Mouse (Mus musculus) MEL (cell line): ENCODE measurements around the gene Lurap1. TPM values are rescaled to one million over a fixed set of nuclear protein-coding genes. Genes with fewer than 3 reads are reported as not detected.

ENCODE experiments used
- DNase-seq: peaks from one replicate; pipeline ENCODE4 v3.0.0; 2011; ENCODE audit warnings: low read depth, low spot score
- H3K27ac ChIP-seq: 2 replicates; pipeline ENCODE4 v1.5.1; 2012; ENCODE audit warnings: low read depth, mild to moderate bottlenecking, control low read depth, low read length, moderate library complexity; ENCODE audit not compliant: control insufficient read depth
- H3K27me3 ChIP-seq, 2 experiments: fragments of 150-350 bp in 1 of 2; sonication (generic) in 1 of 2; 2 replicates each; pipeline ENCODE4 v1.6.1; 2012; ENCODE audit warnings: low read length in 2 of 2, mild to moderate bottlenecking in 2 of 2, improper control_type of control experiment in 1 of 2, moderate library complexity in 1 of 2; ENCODE audit not compliant: insufficient read depth in 2 of 2, control insufficient read depth in 1 of 2
- H3K36me3 ChIP-seq, 2 experiments: 2 replicates each; pipeline ENCODE4 v1.6.1; 2012 to 2014; ENCODE audit warnings: low read length in 2 of 2, improper control_type of control experiment in 1 of 2, inconsistent platforms in 1 of 2, mild to moderate bottlenecking in 1 of 2; ENCODE audit not compliant: insufficient read depth in 2 of 2, control insufficient read depth in 1 of 2
- H3K4me1 ChIP-seq, 2 experiments: fragments of 150-350 bp in 1 of 2; sonication (generic) in 1 of 2; 2 replicates each; pipeline ENCODE4 v1.6.1; 2012; ENCODE audit warnings: low read length in 2 of 2, improper control_type of control experiment in 1 of 2, mild to moderate bottlenecking in 1 of 2; ENCODE audit not compliant: insufficient read depth in 2 of 2, control insufficient read depth in 1 of 2
- H3K4me3 ChIP-seq, 2 experiments: fragments of 150-350 bp in 1 of 2; sonication (generic) in 1 of 2; 2 replicates each; pipeline ENCODE4 v1.5.1; 2012; ENCODE audit warnings: low read depth in 2 of 2, low read length in 2 of 2, mild to moderate bottlenecking in 2 of 2, moderate library complexity in 2 of 2, control low read depth in 1 of 2, improper control_type of control experiment in 1 of 2; ENCODE audit not compliant: control insufficient read depth in 1 of 2, insufficient read depth in 1 of 2
- H3K79me2 ChIP-seq: 2 replicates; pipeline ENCODE4 v1.6.1; 2012; ENCODE audit warnings: mild to moderate bottlenecking, low read length, moderate library complexity; ENCODE audit not compliant: control insufficient read depth, poor library complexity, insufficient read depth
- H3K9ac ChIP-seq: 2 replicates; pipeline ENCODE4 v1.6.1; 2012; ENCODE audit warnings: low read depth, mild to moderate bottlenecking, control low read depth, low read length, moderate library complexity; ENCODE audit not compliant: control insufficient read depth, poor library complexity, severe bottlenecking
- H3K9me3 ChIP-seq: fragments of 150-350 bp; sonication (generic); replicated peaks from 2 replicates; pipeline ENCODE4 v1.6.1; 2012; ENCODE audit warnings: mild to moderate bottlenecking, low read length, improper control_type of control experiment, moderate library complexity; ENCODE audit not compliant: insufficient read depth
- CHD1 ChIP-seq: IDR thresholded peaks from 2 replicates; pipeline ENCODE4 v1.6.1; 2012; ENCODE audit warnings: low read depth, mild to moderate bottlenecking, inconsistent platforms, low read length, improper control_type of control experiment
- EP300 ChIP-seq, 2 experiments: IDR thresholded peaks; 2 replicates each; pipeline ENCODE4 v1.6.1; 2011; ENCODE audit warnings: improper control_type of control experiment in 2 of 2, low read length in 2 of 2, low read depth in 1 of 2, mild to moderate bottlenecking in 1 of 2
- JUND ChIP-seq: IDR thresholded peaks from 2 replicates; pipeline ENCODE4 v1.6.1; 2011; ENCODE audit warnings: low read depth, mild to moderate bottlenecking, improper control_type of control experiment, low read length
- MAFK ChIP-seq: IDR thresholded peaks from 2 replicates; pipeline ENCODE4 v1.6.1; 2011; ENCODE audit warnings: low read depth, mild to moderate bottlenecking, low read length, improper control_type of control experiment, borderline replicate concordance
- MXI1 ChIP-seq: IDR thresholded peaks from 2 replicates; pipeline ENCODE4 v1.6.1; 2011; ENCODE audit warnings: mild to moderate bottlenecking, low read depth, low read length, improper control_type of control experiment
- NELFE ChIP-seq: IDR thresholded peaks from 2 replicates; pipeline ENCODE4 v1.6.1; 2011; ENCODE audit warnings: low read depth, low read length, improper control_type of control experiment
- NRF1 ChIP-seq: IDR thresholded peaks from 2 replicates; pipeline ENCODE4 v1.6.1; 2014; ENCODE audit warnings: low read depth, mild to moderate bottlenecking, inconsistent platforms, low read length, improper control_type of control experiment, moderate library complexity; ENCODE audit not compliant: poor library complexity, insufficient read depth, severe bottlenecking
- POLR2A ChIP-seq, 2 experiments: IDR thresholded peaks; 2 replicates each; pipeline ENCODE4 v1.6.1; 2011 to 2012; ENCODE audit warnings: low read length in 2 of 2, mild to moderate bottlenecking in 2 of 2, control low read depth in 1 of 2, improper control_type of control experiment in 1 of 2, low read depth in 1 of 2, moderate library complexity in 1 of 2; ENCODE audit not compliant: control insufficient read depth in 1 of 2, insufficient read depth in 1 of 2, poor library complexity in 1 of 2
- POLR2AphosphoS5 ChIP-seq: IDR thresholded peaks from 2 replicates; pipeline ENCODE4 v1.6.1; 2012; ENCODE audit warnings: low read depth, borderline replicate concordance, mild to moderate bottlenecking, inconsistent platforms, low read length, moderate library complexity, mixed read lengths
- TBP ChIP-seq: IDR thresholded peaks from 2 replicates; pipeline ENCODE4 v1.8.0; 2011; ENCODE audit warnings: low read depth, low read length, improper control_type of control experiment
- TCF12 ChIP-seq: IDR thresholded peaks from 2 replicates; pipeline ENCODE4 v1.6.1; 2014; ENCODE audit warnings: low read depth, mild to moderate bottlenecking, inconsistent platforms, low read length, improper control_type of control experiment, moderate library complexity
- UBTF ChIP-seq: IDR thresholded peaks from 2 replicates; pipeline ENCODE4 v1.6.1; 2012; ENCODE audit warnings: low read depth, mild to moderate bottlenecking, inconsistent platforms, low read length, improper control_type of control experiment, moderate library complexity, borderline replicate concordance; ENCODE audit not compliant: insufficient read depth
- USF1 ChIP-seq: IDR thresholded peaks from 2 replicates; pipeline ENCODE4 v1.6.1; 2014; ENCODE audit warnings: low read depth, mild to moderate bottlenecking, inconsistent platforms, low read length, improper control_type of control experiment, moderate library complexity
- ZNF384 ChIP-seq: IDR thresholded peaks from 2 replicates; pipeline ENCODE4 v1.6.1; 2012; ENCODE audit warnings: low read depth, mild to moderate bottlenecking, inconsistent platforms, low read length, improper control_type of control experiment
- polyA plus RNA-seq, 2 experiments: library from polyadenylated mRNA; stranded (reverse) in 1 of 2; unstranded in 1 of 2; fragments of >175 nt in 1 of 2; fragments of >200 nt in 1 of 2; gene quantifications; 2 replicates each; pipeline versions ENCODE4 v1.2.1 to v1.2.4; 2012; ENCODE audit warnings: low replicate concordance in 2 of 2, low read depth in 1 of 2; ENCODE audit not compliant: insufficient read length in 2 of 2, insufficient read depth in 1 of 2, missing spikeins in 1 of 2
- total RNA-seq: library from RNA; depleted of rRNA; stranded (reverse); fragments of 300-350 nt; gene quantifications from 2 replicates; pipeline ENCODE4 v1.2.3, GENCODE M21; 2012

Gene Lurap1
- total and polyA plus RNA-seq, 3 experiments = 0.85 to 1.2 TPM; not detected in 1

DNA sequence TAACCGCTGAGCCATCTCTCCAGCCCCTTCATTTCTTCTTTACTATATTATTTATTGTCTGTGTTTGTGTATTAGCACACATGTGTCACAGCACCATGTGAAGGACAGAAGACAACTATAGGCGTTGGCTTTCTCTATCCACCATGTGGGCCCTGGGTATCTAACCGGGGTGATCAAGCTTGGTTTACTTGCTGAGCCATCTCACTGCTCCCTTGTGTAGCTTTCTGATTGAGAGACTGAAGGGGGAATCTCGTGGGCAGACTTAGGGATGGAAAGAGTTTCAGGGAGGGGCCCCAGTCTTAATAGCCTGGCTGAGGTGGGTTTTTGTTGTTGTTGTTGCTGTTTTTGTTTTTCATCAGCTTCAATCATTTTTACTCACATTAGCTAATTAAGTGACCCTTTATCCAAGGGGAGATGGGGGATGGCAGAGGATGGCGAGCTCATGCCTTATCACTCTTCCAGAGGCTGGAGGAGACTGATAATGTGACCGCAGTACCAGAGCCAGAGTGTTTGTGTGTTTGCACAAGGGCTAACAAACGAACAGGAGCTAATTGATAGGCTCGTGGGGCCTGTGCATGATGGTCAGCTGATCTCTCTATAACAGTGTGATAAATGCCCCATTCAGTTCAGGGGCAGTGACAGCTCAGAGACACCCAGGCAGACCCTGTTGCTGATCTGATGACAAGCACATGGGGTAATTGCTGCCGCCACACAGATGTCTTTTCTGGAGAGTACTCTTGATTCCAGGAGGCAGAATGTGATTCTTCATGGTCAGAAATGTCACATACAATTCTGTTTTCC, 42.6 kb upstream of the Lurap1 start (continued):
- TF ChIP-seq TBP = peak; percentile 89

DNA sequence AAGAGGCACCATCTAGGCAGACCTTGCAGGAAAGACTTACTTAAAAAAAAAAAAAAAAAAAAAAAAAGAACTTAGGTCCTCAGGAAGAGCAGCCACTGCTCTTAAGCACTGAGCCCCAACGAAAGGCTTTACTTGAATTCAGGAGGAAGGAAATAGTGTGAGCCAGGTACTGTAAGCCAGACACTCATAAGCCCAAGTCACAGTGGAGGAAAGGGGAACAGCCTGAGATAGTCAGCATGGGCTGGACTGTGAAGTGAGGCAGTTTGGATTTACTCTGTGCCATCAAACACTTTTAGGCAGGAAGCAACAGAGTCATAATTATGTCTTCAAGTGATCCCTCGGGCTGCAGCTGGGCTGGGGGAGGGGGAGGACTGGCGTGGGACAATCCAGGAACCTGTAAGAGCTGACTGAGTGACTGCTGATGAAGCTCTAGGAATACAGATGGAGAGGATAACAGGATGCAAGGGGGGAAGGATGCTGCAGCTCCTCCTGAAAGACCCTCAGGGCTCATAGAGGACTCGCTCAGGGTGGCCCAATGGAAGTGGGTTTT, 41.2 kb upstream of the Lurap1 start:
- Histone ChIP-seq H3K36me3 (peaks cover 0 to 16% of the 10 kb centered on the region in 2 experiments; a peak in 2 of 4 replicates), H3K79me2 (no peaks in the 10 kb centered on the region), H3K27ac (no peak overlapping the region), H3K4me1 (peaks cover 6 to 19% of the 10 kb centered on the region in 2 experiments; a peak in 3 of 4 replicates), H3K9me3 (no peaks in the 10 kb centered on the region), H3K27me3 (no peaks in the 10 kb centered on the region)
- TF ChIP-seq POLR2AphosphoS5 = no peak
- TF ChIP-seq NRF1 = no peak
- no peak for TF ChIP-seq CHD1
- TF ChIP-seq EP300 (IDR thresholded peaks at IDR 0.05; ENCODE audit: low read depth in 1 of 2, low read length in 2 of 2) = peak in 1 of 2 experiments; percentile 25; a peak in 1 of 4 replicates
- TF ChIP-seq UBTF = no peak
- no peak for TF ChIP-seq NELFE
- TF ChIP-seq MXI1 = no peak
- no peak for TF ChIP-seq MAFK
- no peak for TF ChIP-seq JUND
- TF ChIP-seq POLR2A (IDR thresholded peaks at IDR 0.05; ENCODE audit: control insufficient read depth in 1 of 2, insufficient read depth in 1 of 2, low read depth in 1 of 2, low read length in 2 of 2, poor library complexity in 1 of 2) = no peak
- TF ChIP-seq ZNF384 = peak; percentile 78
- no peak for TF ChIP-seq TCF12
- TF ChIP-seq, all 39 proteins: peak for 2
- Histone ChIP-seq H3K9ac (no peak overlapping the region), H3K4me3 (no peak overlapping the region)
- DNase-seq = peak; percentile 58

DNA sequence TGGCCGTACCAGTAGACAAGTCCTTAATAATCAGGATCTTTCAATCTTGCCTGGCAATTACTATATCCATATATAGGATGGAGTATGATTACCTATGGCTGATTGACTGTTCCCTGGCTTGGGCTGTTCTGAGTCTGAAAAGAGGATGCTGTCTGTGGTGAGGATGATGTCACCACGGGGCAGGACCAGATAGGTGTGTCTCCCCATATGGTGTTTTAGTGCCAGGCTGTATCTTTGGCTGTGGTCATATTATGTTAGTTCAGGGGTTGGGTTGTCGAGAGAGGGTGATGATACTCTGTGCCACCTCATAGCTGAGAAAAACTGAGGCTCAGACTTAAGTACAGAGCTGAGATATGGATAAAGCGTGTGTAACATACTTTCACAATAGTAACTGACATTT, 33.9 kb upstream of the Lurap1 start:
- Histone ChIP-seq H3K79me2 (no peaks in the 10 kb centered on the region), H3K4me1 (no peaks in the 10 kb centered on the region), H3K27ac (no peak overlapping the region), H3K27me3 (peaks cover 0 to 2% of the 10 kb centered on the region in 2 experiments; a peak in 1 of 4 replicates), H3K9ac (no peak overlapping the region), H3K9me3 (no peaks in the 10 kb centered on the region), H3K36me3 (no peaks in the 10 kb centered on the region), H3K4me3 (no peak overlapping the region)
- no peak for DNase-seq
- TF ChIP-seq MAFK (no peak), POLR2A (IDR thresholded peaks at IDR 0.05; ENCODE audit: control insufficient read depth in 1 of 2, insufficient read depth in 1 of 2, low read depth in 1 of 2, low read length in 2 of 2, poor library complexity in 1 of 2) (no peak), TCF12 (no peak), USF1 (no peak)
